18 mouse cellular contexts compared by ENCODE assay signal in the genomic region with DNA sequence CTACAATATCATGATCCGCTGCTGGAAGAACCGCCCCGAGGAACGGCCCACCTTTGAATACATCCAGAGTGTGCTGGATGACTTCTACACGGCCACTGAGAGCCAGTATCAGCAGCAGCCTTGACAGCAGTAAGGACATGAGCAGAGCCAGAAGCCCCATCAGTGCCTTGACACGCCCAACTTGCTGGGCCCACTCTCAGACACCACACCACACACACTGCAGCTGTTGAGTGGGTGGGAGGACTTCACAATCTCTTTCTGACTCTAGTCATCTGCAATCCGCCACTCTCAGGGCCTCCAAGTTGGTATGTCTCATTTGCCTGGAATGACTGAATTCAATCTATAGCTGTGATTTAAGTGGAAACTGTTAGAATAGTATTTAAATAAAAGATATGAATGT. TPM values are rescaled to one million over a fixed set of nuclear protein-coding genes. Genes with fewer than 3 reads are reported as not detected.
DNase-seq lines count a peak whose midpoint lies in the region; TF ChIP-seq lines count a peak whose summit lies in the region.
"Had no signal": no experiment of that assay in that cellular context is flagged by ENCODE, and none has a peak within 500 bp of the region (broad histone marks: within the 10 kb centered on the region; RNA-seq: fewer than 3 reads in every experiment).

No protein-coding gene starts in this region.

- TF ChIP-seq POLR2A in myocyte (IDR thresholded peaks at IDR 0.05; ENCODE audit: insufficient read length, low read depth): no peak

- peaks cover 17% of the 10 kb centered on the region for H3K27me3 ChIP-seq in myocyte (ENCODE audit: control insufficient read depth, insufficient read depth, insufficient read length)
- H3K27me3 ChIP-seq: embryonic facial prominence, embryonic 15.5 days; hindbrain, embryonic 15.5 days had no signal

- intact Hi-C loops in heart, postnatal 10 days (cut with DNase I): no loop called here
- intact Hi-C loops in left cerebral cortex, postnatal 36 days (cut with DNase I): no loop called here
- intact Hi-C loops in left cerebral cortex, postnatal 4 days (cut with DNase I): no loop called here

- H3K4me3 ChIP-seq in myocyte: no peak overlapping the region
- H3K4me3 ChIP-seq: embryonic facial prominence, embryonic 15.5 days; erythroblast, embryonic 14.5 days; forebrain, embryonic 10.5 days; hindbrain, embryonic 15.5 days had no signal

- H3K79me2 ChIP-seq in myocyte (ENCODE audit: control insufficient read depth, insufficient read depth): no peaks in the 10 kb centered on the region

- DNase-seq in heart, adult 11 months: peak; percentile 39
- no peak for DNase-seq in heart, postnatal 10 days
- peak; percentile 18 to 22 for DNase-seq in left cerebral cortex, postnatal 36 days (ENCODE audit: low spot score in 2 of 2)
- DNase-seq in left cerebral cortex, postnatal 4 days: no peak
- no peak for DNase-seq in adrenal gland, postnatal 36 days
- DNase-seq: adrenal gland, adult 2 months; adrenal gland, postnatal 25 days; cerebellum, adult 11 months; cerebellum, adult 8-10 months; cerebellum, postnatal 14 days; embryo, embryonic 11 days; gastrocnemius, postnatal 10 days; heart, postnatal 36 days had no signal

- no peak overlapping the region for H3K4me2 ChIP-seq in myocyte (ENCODE audit: low read depth)
- H3K4me2 ChIP-seq: embryonic facial prominence, embryonic 15.5 days; hindbrain, embryonic 15.5 days had no signal

- H3K36me3 ChIP-seq in myocyte (ENCODE audit: control insufficient read depth, insufficient read depth): no peaks in the 10 kb centered on the region
- H3K36me3 ChIP-seq: embryonic facial prominence, embryonic 15.5 days; forebrain, embryonic 10.5 days; hindbrain, embryonic 15.5 days had no signal

- H3ac ChIP-seq in myocyte (ENCODE audit: control insufficient read depth, insufficient read length): no peak overlapping the region

TF ChIP-seq in myocyte, 11 proteins besides CTCF, POLR2A, EP300 and RAD21:
- TF ChIP-seq USF1 (IDR thresholded peaks at IDR 0.05; ENCODE audit: low read depth) (no peak), MAX (IDR thresholded peaks at IDR 0.05; ENCODE audit: low read depth) (no peak), CEBPB (IDR thresholded peaks at IDR 0.05; ENCODE audit: insufficient read depth, poor library complexity, severe bottlenecking) (no peak), POLR2AphosphoS2 (IDR thresholded peaks at IDR 0.05; ENCODE audit: insufficient read length, low read depth) (no peak), TCF12 (IDR thresholded peaks at IDR 0.05; ENCODE audit: insufficient read depth, poor library complexity, severe bottlenecking) (no peak), E2F4 (IDR thresholded peaks at IDR 0.05; ENCODE audit: insufficient read depth) (no peak), MYOG (IDR thresholded peaks at IDR 0.05; ENCODE audit: control insufficient read depth in 1 of 3, insufficient read depth in 1 of 3, insufficient read length in 2 of 3, low read depth in 2 of 3) (peak in 2 of 3 experiments; percentile 84 to 85), SRF (IDR thresholded peaks at IDR 0.05; ENCODE audit: control insufficient read depth, insufficient read length, low read depth) (no peak), REST (IDR thresholded peaks at IDR 0.05; ENCODE audit: insufficient read depth, insufficient read length) (no peak), MYOD1 (IDR thresholded peaks at IDR 0.05; ENCODE audit: control insufficient read depth in 1 of 3, insufficient read length in 2 of 3, low read depth in 2 of 3) (peak in 2 of 3 experiments; percentile 87)

RNA-seq across cellular contexts. Expression of a gene that starts 10.1 kb away (rescaled TPM):
- 10 to 100 TPM; 66.4 to 69.6 TPM for total RNA-seq in heart, postnatal 10 days (2021)
- total RNA-seq in left cerebral cortex, postnatal 36 days (2021): 100 to 1,000 TPM; 114 to 123 TPM
- total RNA-seq in left cerebral cortex, postnatal 4 days (2021): 100 to 1,000 TPM; 118 to 120 TPM
- 55.4 TPM for polyA plus RNA-seq in myocyte (2012; fragmentation: generic; extraction: Trizol)
- 100 to 1,000 TPM; 103 to 118 TPM for total RNA-seq in adrenal gland, postnatal 36 days (2021)

RNA-seq across cellular contexts. Expression of a gene that starts 42.8 kb away (rescaled TPM):
- total RNA-seq in heart, postnatal 10 days (2021): 1 to 10 TPM; 1.0 to 1.2 TPM
- 1 to 10 TPM; 2.1 to 2.4 TPM for total RNA-seq in left cerebral cortex, postnatal 36 days (2021)
- total RNA-seq in left cerebral cortex, postnatal 4 days (2021): 1 to 10 TPM; 3.6 to 3.8 TPM
- 0.10 TPM for polyA plus RNA-seq in myocyte (2012; fragmentation: generic; extraction: Trizol)
- total RNA-seq in adrenal gland, postnatal 36 days (2021): 1 to 10 TPM; 2.7 to 2.9 TPM

Comparison
In these comparisons a context has a peak if more than half of its experiments do, and no peak if none do; other contexts are left out.
1. DNase-seq: peak in heart, adult 11 months (single experiment) and left cerebral cortex, postnatal 36 days (2 of 2); none in heart, postnatal 10 days (0 of 2), left cerebral cortex, postnatal 4 days (single experiment) and adrenal gland, postnatal 36 days (0 of 2).